Mouse (Mus musculus): Measurements from ENCODE around the gene Dhx58.
"Not testable (repeated sequence)": the region's sequence is repeated elsewhere in the genome, so short reads cannot be mapped to it uniquely, and the experiment has no call there.

Dhx58 gene

GRCm38 (mm10) chr11:100701301-100701700 lies 2.8 kb downstream of the Dhx58 start:
- no peak for DNase-seq (ENCODE audit: low spot score in 2 of 2)

- no peak for DNase-seq (ENCODE audit: low spot score in 2 of 2)
Observed at GRCm38 (mm10) chr11:100700710-100701109, 3.4 kb downstream of the Dhx58 start.

DNA sequence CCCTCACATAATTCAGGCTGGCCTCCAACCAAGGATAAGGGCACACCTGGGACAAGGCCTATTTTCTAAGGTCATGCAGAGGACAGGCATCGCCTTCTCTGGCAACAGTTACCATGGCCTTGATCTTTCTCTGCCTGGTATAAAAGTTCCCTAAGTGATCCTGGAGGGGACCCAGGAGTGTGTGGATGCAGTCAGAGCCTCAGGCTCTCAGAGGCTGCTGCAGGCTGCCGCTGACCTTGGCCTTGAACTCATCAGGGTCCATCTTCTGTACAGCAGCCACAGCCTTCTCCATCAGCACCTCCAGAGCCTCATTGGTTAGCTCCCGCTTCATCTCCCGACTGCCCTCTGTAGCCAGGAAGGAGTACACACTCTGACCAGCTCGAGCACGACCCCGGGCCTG lies 6.2 kb downstream of the Dhx58 start:
- DNase-seq (ENCODE audit: low spot score in 2 of 2), result no peak

DNA sequence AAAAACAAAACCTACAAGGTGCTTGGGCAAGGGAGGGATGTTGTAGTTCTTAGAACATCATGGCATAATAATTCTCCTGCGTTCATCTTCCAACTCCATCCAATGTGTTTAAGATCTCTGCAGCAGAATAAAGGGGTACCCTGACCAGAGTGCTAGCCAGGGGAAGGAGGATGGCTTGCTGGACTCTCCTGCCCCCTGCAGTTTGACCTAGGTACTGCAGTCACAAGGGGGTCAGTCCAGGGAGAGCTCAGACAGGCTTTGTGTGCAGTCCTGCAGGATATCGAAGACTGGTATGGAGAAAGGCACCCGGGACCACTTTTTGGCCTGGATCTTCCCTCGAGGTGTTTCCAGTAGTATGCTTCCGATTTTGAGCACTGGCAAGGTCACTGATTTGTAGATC lies 9.1 kb downstream of the Dhx58 start:
- DNase-seq (ENCODE audit: low spot score in 2 of 2), result peak in 1 of 2 experiments; percentile 77

DNA sequence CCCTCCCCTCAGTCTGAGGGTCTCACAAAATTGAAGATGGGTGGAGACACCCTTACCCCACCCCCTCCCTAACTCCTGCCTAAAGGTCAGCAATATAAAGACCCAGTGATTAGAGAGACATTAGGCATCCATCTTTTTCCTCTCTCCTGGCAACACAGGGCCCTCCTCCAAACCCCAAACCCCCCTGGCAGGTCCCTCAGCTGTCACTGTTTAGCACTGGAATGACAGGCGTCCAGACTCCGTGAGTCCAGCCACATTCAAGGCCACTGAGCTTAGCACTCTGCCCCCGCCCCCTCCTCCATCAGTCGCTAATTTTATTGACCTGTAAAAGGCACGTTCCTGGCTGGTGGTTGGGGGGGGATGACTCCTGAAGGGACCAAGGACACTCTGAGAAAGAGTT lies 10.9 kb downstream of the Dhx58 start:
- no peak for DNase-seq (ENCODE audit: low spot score in 2 of 2)

GRCm38 (mm10) chr11:100692164-100692616 lies 11.9 kb downstream of the Dhx58 start, which contains the start of gene Zfp385c:
TSS of gene Zfp385c (minus strand) at chr11:100692455.
- no peak for DNase-seq (ENCODE audit: low spot score in 2 of 2)

- no peak for DNase-seq (ENCODE audit: low spot score in 2 of 2)
Observed at GRCm38 (mm10) chr11:100690389-100690788, 13.7 kb downstream of the Dhx58 start.

DNA sequence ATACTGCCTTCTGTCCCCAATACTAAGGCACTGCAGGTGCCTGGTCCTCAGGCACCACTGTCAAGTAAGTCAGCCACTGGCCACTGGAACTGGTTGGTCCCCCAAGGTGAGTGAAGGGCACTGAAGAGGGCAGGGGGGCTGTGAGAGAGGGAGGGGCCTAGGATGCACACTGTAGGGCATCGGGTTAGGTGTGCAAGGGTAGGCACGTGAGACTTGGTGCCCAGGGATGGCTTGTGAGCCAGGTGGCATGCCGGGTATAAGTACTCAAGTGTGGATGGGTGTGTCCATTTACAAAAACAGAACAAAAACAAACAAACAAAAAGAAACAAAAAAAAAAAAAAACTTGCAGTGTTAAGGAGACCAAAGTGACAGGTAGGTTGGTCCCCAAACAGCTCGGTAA lies 15.6 kb downstream of the Dhx58 start:
- DNase-seq (ENCODE audit: low spot score in 2 of 2), result no peak

- no peak for DNase-seq (ENCODE audit: low spot score in 2 of 2)
Observed at GRCm38 (mm10) chr11:100687265-100687664, 16.8 kb downstream of the Dhx58 start.

- DNase-seq (ENCODE audit: low spot score in 2 of 2), result no peak
Observed at GRCm38 (mm10) chr11:100685371-100685770, 18.7 kb downstream of the Dhx58 start.

GRCm38 (mm10) chr11:100684084-100684483 lies 20.0 kb downstream of the Dhx58 start:
- no peak for DNase-seq (ENCODE audit: low spot score in 2 of 2)

DNA sequence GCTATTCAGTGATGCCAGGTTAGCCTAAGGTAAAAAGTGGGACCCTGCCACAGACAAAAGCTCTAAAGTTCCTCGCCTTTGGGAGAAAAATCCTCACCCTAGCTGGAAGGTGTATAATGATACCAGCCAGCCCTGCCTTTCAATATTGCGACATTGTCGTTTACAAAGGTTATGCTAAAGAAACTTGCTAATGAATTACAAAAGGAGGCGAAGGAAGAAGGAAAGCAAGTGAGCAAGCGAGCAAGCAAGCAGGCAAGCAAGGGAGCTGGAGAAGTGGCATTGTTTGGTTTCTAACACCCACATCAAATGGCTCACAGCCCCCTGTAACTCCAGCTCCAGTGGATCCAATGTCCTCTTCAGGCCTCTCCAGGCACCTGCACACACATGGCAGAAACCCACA lies 21.5 kb downstream of the Dhx58 start:
- no peak for DNase-seq (ENCODE audit: low spot score in 2 of 2)

GRCm38 (mm10) chr11:100681826-100682225 lies 22.2 kb downstream of the Dhx58 start:
- no peak for DNase-seq (ENCODE audit: low spot score in 2 of 2)

- DNase-seq (ENCODE audit: low spot score in 2 of 2), result no peak
Observed at GRCm38 (mm10) chr11:100677810-100678209, 26.3 kb downstream of the Dhx58 start.

DNA sequence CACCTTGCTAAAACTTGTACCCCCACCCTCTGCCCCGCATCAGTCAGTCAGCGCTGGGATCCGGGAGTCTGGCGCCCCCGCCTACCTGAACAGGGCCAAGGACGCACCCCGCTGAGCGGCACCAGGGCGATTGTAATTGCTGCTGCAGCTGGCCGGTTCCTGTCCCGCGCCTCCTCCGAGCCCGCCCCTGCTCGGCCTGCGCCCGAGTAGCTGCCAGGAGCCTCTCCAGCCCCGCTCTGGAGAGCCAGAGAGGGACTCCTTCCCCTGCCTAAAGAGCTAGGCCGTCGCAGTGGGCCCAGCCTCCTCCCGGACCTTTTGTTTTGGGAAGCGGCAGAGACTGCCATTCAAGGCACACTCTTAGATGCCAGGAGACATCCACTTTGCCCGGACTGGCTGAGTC lies 30.9 kb downstream of the Dhx58 start:
- no peak for DNase-seq (ENCODE audit: low spot score in 2 of 2)

DNA sequence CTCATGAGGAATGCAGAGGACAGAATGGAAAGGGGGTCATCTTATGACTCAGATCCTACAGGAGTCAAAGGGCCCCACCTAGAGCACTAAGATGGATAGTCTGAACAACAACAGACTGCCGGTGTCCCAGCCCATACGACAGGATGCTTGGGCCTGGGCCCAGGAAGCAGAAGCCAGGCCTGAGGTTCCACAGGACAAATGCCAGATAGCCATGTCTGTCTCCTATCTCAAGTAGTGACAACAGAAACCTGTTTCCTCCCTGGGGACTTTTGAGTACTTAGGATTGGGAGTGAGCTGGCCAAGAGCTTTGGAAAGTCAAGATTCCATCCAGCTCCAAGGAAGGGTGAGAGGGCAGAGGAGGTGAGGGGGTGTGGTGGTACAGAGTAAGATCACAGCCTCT lies 32.1 kb downstream of the Dhx58 start:
- DNase-seq (ENCODE audit: low spot score in 2 of 2), result no peak

GRCm38 (mm10) chr11:100671049-100671448 lies 33.0 kb downstream of the Dhx58 start:
- no peak for DNase-seq (ENCODE audit: low spot score in 2 of 2)

GRCm38 (mm10) chr11:100659806-100660205 lies 44.3 kb downstream of the Dhx58 start:
- no peak for DNase-seq (ENCODE audit: low spot score in 2 of 2)

DNA sequence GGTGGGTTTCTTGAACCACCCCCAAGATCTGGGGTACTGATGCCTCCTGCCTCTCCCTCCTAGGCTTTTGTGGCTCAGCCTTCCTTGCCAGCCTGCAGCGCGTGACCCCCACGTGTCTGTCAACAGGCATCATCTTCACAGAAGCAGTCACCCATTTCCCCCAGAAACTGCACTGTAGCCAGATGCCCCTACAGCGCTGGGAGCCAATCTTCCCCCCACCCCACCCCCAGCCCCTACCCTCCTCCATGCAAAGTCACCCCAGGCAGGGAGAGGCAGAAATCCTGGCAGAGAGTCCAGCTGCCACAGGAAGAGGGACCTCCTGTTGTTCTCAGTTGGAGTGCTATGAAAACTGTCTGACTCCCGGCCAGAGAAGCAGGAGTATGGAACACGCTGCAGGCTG lies 47.6 kb downstream of the Dhx58 start:
- DNase-seq (ENCODE audit: low spot score in 2 of 2), result no peak

DNA sequence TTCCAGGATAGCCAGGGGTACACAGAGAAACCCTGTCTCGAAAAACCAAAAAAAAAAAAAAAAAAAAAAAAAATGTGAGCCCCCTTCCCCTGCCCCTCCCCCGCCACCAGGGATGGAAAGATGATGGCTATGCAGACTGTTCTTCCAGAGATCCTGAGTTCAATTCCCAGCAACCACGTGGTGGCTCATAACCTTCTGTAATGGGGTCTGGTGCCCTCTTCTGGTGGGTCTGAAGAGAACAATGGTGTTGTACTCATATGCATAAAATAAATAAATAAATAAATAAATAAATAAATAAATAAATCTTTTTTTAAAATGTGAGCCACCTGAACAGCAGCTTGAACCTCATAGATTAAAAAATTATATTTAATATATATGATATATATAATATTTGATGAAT lies 48.5 kb downstream of the Dhx58 start:
- not testable (repeated sequence) for DNase-seq (ENCODE audit: low spot score in 2 of 2)

DNA sequence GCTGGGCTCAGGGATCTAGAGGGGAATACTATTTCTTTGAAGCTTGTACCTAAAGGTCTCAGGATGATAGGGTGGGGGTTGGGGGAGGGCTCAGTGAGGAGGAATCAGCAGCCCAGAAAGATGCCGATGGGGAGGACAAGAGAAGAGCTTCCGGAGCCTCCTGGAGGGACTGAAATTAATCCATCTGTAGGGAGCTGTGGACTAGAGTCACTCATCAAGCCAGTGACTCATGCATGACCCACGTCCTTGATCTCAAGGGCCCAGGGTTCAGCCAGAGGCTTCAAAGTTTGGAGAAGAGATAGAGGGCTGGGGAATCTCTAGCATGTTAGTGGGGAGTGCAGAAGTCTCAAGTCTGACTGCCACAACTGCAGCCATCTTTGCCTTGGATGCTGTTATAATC lies 52.3 kb downstream of the Dhx58 start:
- no peak for DNase-seq (ENCODE audit: low spot score in 2 of 2)

- no peak for DNase-seq (ENCODE audit: low spot score in 2 of 2)
Observed at GRCm38 (mm10) chr11:100651205-100651604, 52.9 kb downstream of the Dhx58 start.

DNA sequence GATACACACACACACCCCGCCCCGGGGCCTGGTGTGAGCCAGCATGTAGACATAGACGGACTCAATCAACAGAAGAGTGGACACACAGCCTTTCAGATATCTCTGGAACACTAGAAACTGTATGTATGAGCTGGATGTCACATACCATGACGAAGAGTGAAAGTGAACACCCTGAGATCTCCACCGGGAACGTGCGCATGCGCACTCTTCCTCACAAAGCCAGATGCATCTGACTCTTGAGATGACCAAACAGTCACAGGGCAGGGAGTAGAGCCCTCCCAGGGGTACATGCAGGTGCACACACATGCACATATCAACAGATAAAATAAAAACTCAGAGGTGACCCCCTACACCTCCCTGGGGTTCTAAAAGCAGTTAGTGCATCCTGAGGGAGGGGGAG lies 55.7 kb downstream of the Dhx58 start:
- DNase-seq (ENCODE audit: low spot score in 2 of 2), result no peak

- no peak for DNase-seq (ENCODE audit: low spot score in 2 of 2)
Observed at GRCm38 (mm10) chr11:100646265-100646664, 57.8 kb downstream of the Dhx58 start.

Data from frontal cortex, postnatal 14 days (tissue).